Mouse (Mus musculus): ENCODE results near the gene Arsb. TPM values are rescaled to one million over a fixed set of nuclear protein-coding genes. Genes with fewer than 3 reads are reported as not detected.
A peak's percentile ranks its signal among the peaks of the same experiment; 100 is the strongest.

Gene Arsb
- total and polyA plus RNA-seq, 3 experiments, result 37.4 to 57.5 (median 46.8) TPM

- DNase-seq, result no peak
Measured at GRCm38 (mm10) chr13:93921831-93922565, 150.6 kb downstream of the Arsb start.

- DNase-seq, result peak; percentile 81
Measured at GRCm38 (mm10) chr13:93922566-93922910, 151.1 kb downstream of the Arsb start.

GRCm38 (mm10) chr13:93924735-93925432, 153.5 kb downstream of the Arsb start:
- DNase-seq, result no peak

GRCm38 (mm10) chr13:93930561-93931340, 159.3 kb downstream of the Arsb start:
- DNase-seq, result no peak

- peak; percentile 56 for DNase-seq
Measured at GRCm38 (mm10) chr13:93936455-93936854, 165.0 kb downstream of the Arsb start.

- DNase-seq, result no peak
Measured at GRCm38 (mm10) chr13:93938118-93938517, 166.7 kb downstream of the Arsb start.

- DNase-seq, result peak; percentile 64
Measured at GRCm38 (mm10) chr13:93939363-93940127, 168.1 kb downstream of the Arsb start.

GRCm38 (mm10) chr13:93940742-93941531, 169.5 kb downstream of the Arsb start:
- DNase-seq, result no peak

GRCm38 (mm10) chr13:93950996-93951395, 179.6 kb downstream of the Arsb start:
- DNase-seq, result peak; percentile 35

GRCm38 (mm10) chr13:93951555-93951954, 180.1 kb downstream of the Arsb start:
- no peak for DNase-seq

GRCm38 (mm10) chr13:93952466-93952865, 181.0 kb downstream of the Arsb start:
- peak; percentile 76 for DNase-seq

GRCm38 (mm10) chr13:93957907-93958306, 186.5 kb downstream of the Arsb start:
- DNase-seq, result no peak

GRCm38 (mm10) chr13:93966271-93966670, 194.8 kb downstream of the Arsb start:
- no peak for DNase-seq

GRCm38 (mm10) chr13:93967138-93967537, 195.7 kb downstream of the Arsb start:
- peak; percentile 90 for DNase-seq

- DNase-seq, result no peak
Measured at GRCm38 (mm10) chr13:93970115-93970514, 198.7 kb downstream of the Arsb start.

GRCm38 (mm10) chr13:93972423-93972822, 201.0 kb downstream of the Arsb start:
- no peak for DNase-seq

GRCm38 (mm10) chr13:93975668-93976067, 204.2 kb downstream of the Arsb start:
- peak; percentile 81 for DNase-seq

GRCm38 (mm10) chr13:93976897-93977530, 205.6 kb downstream of the Arsb start:
- DNase-seq, result no peak

GRCm38 (mm10) chr13:93978703-93979495, 207.5 kb downstream of the Arsb start:
- DNase-seq, result peak; percentile 46

- DNase-seq, result no peak
Measured at GRCm38 (mm10) chr13:93979754-93980153, 208.3 kb downstream of the Arsb start.

Data from adrenal gland, adult 2 months (tissue).